Mouse (Mus musculus): ENCODE data around the gene Ccdc7b. TPM values are rescaled to one million over a fixed set of nuclear protein-coding genes. Genes with fewer than 3 reads are reported as not detected.
"Not testable (repeated sequence)": the region's sequence is repeated elsewhere in the genome, so short reads cannot be mapped to it uniquely, and the experiment has no call there.

Gene Ccdc7b
- not detected in 2 replicates for polyA plus RNA-seq (2016; fragmentation: Nextera tagmentation; extraction: Ambion mirVana)

GRCm38 (mm10) chr8:129066834-129067233, at the start of gene Ccdc7b:
Gene Ccdc7b, plus strand, starts transcription at chr8:129067134.
- H3K9me3 ChIP-seq: not testable (repeated sequence)
- WGBS: 80% methylated on average over 1 of the region's 10 CpGs

GRCm38 (mm10) chr8:129065417-129065816, 1.5 kb upstream of the Ccdc7b start, which contains the start of gene Ccdc7a:
Gene Ccdc7a, minus strand, starts transcription at chr8:129065517.
- not testable (repeated sequence) for H3K4me3 ChIP-seq; H3K27me3 ChIP-seq (ENCODE audit: insufficient read depth, poor library complexity, severe bottlenecking); DNase-seq (ENCODE audit: low spot score); H3K27ac ChIP-seq; H3K4me1 ChIP-seq (replicated peaks); H3K36me3 ChIP-seq; H3K9me3 ChIP-seq
- 90% methylated on average over 2 of the region's 11 CpGs for WGBS

More at GRCm38 (mm10) chr8:129066834-129067233, at the start of gene Ccdc7b:
- H3K4me1 ChIP-seq (replicated peaks); H3K36me3 ChIP-seq; H3K27ac ChIP-seq; H3K27me3 ChIP-seq (ENCODE audit: insufficient read depth, poor library complexity, severe bottlenecking); H3K4me3 ChIP-seq; DNase-seq (ENCODE audit: low spot score): not testable (repeated sequence)

- H3K27me3 ChIP-seq (ENCODE audit: insufficient read depth, poor library complexity, severe bottlenecking); H3K4me3 ChIP-seq; H3K36me3 ChIP-seq; H3K4me1 ChIP-seq (replicated peaks); H3K27ac ChIP-seq; H3K9me3 ChIP-seq; DNase-seq (ENCODE audit: low spot score): not testable (repeated sequence)
- 43% methylated on average over 3 of the region's 3 CpGs for WGBS
Observed at GRCm38 (mm10) chr8:129115761-129116160, 48.8 kb downstream of the Ccdc7b start.

GRCm38 (mm10) chr8:129131561-129131960, 64.6 kb downstream of the Ccdc7b start, which contains the start of gene Gm10999:
Gene Gm10999, minus strand, starts transcription at chr8:129131661.
- DNase-seq (ENCODE audit: low spot score): no peak
- H3K36me3 ChIP-seq: no peaks in the 10 kb centered on the region
- WGBS: 84% methylated on average over 1 of the region's 1 CpGs

GRCm38 (mm10) chr8:129133475-129133874, 66.5 kb downstream of the Ccdc7b start:
- no peak overlapping the region for H3K4me3 ChIP-seq
- no peak overlapping the region for H3K27ac ChIP-seq

More at GRCm38 (mm10) chr8:129131561-129131960, 64.6 kb downstream of the Ccdc7b start, which contains the start of gene Gm10999:
- H3K4me1 ChIP-seq (replicated peaks): no peaks in the 10 kb centered on the region
- H3K9me3 ChIP-seq: no peaks in the 10 kb centered on the region
- H3K27ac ChIP-seq: no peak within 1 kb of the TSS
- no peak within 1 kb of the TSS for H3K4me3 ChIP-seq
- H3K27me3 ChIP-seq (ENCODE audit: insufficient read depth, poor library complexity, severe bottlenecking): no peaks in the 10 kb centered on the region

More at GRCm38 (mm10) chr8:129133475-129133874, 66.5 kb downstream of the Ccdc7b start:
- Histone ChIP-seq H3K4me1 (replicated peaks) (no peaks in the 10 kb centered on the region), H3K27me3 (ENCODE audit: insufficient read depth, poor library complexity, severe bottlenecking) (no peaks in the 10 kb centered on the region), H3K9me3 (no peaks in the 10 kb centered on the region), H3K36me3 (no peaks in the 10 kb centered on the region)
- no peak for DNase-seq (ENCODE audit: low spot score)

Other genes with a start within 250 kb of the Ccdc7b start
- not detected in 2 replicates for gene Ccdc7a, start 1.6 kb upstream of the Ccdc7b start, polyA plus RNA-seq (2016; fragmentation: Nextera tagmentation; extraction: Ambion mirVana)
- not detected in 2 replicates for gene Gm10999, start 64.5 kb downstream of the Ccdc7b start, polyA plus RNA-seq (2016; fragmentation: Nextera tagmentation; extraction: Ambion mirVana)
- 18.3 and 19.1 TPM in 2 replicates for gene 2610044O15Rik8, start 167.3 kb downstream of the Ccdc7b start, polyA plus RNA-seq (2016; fragmentation: Nextera tagmentation; extraction: Ambion mirVana)